Mouse (Mus musculus) ES-E14 (cell line): ENCODE results near the gene Fut11. TPM values are rescaled to one million over a fixed set of nuclear protein-coding genes. Genes with fewer than 3 reads are reported as not detected.
A peak's percentile ranks its signal among the peaks of the same experiment; 100 is the strongest.

Experiments used
- DNase-seq: peaks from one replicate; pipeline ENCODE4 v3.0.0-alpha.2; 2013; ENCODE audit warnings: low read depth, low spot score
- H3K27ac ChIP-seq: 2 replicates; pipeline ENCODE4 v1.5.1; 2012; ENCODE audit warnings: low read depth, mild to moderate bottlenecking, low read length, moderate library complexity, mixed read lengths; ENCODE audit not compliant: poor library complexity, insufficient read depth, severe bottlenecking
- H3K36me3 ChIP-seq: 2 replicates; pipeline ENCODE4 v1.6.1; 2012; ENCODE audit warnings: mild to moderate bottlenecking, low read length, moderate library complexity, mixed read lengths; ENCODE audit not compliant: control insufficient read depth, poor library complexity, insufficient read depth, severe bottlenecking
- H3K4me1 ChIP-seq, 2 experiments: fragments of 150-350 bp in 1 of 2; sonication (generic) in 1 of 2; 2 replicates each; pipeline ENCODE4 v1.6.1; 2012; ENCODE audit warnings: low read length in 2 of 2, mild to moderate bottlenecking in 1 of 2, mixed read lengths in 1 of 2; ENCODE audit not compliant: control insufficient read depth in 2 of 2, insufficient read depth in 2 of 2, poor library complexity in 1 of 2
- H3K4me3 ChIP-seq, 2 experiments: fragments of 150-350 bp in 1 of 2; sonication (generic) in 1 of 2; 2 replicates each; pipeline ENCODE4 v1.5.1; 2012; ENCODE audit warnings: low read length in 2 of 2, low read depth in 1 of 2, mild to moderate bottlenecking in 1 of 2, mixed read lengths in 1 of 2; ENCODE audit not compliant: insufficient read depth in 1 of 2, poor library complexity in 1 of 2, severe bottlenecking in 1 of 2
- H3K9ac ChIP-seq: 2 replicates; pipeline ENCODE4 v1.6.1; 2012; ENCODE audit warnings: low read depth, mild to moderate bottlenecking, low read length, mixed read lengths; ENCODE audit not compliant: poor library complexity, insufficient read depth, severe bottlenecking
- H3K9me3 ChIP-seq: fragments of 150-350 bp; sonication (generic); 2 replicates; pipeline ENCODE4 v1.6.1; 2012; ENCODE audit warnings: low read depth, mild to moderate bottlenecking, low read length; ENCODE audit not compliant: control insufficient read depth, insufficient read depth
- CHD2 ChIP-seq: IDR thresholded peaks from 2 replicates; pipeline ENCODE4 v1.6.1; 2014; ENCODE audit warnings: mild to moderate bottlenecking, low read depth, low read length, inconsistent platforms
- HCFC1 ChIP-seq: IDR thresholded peaks from 2 replicates; pipeline ENCODE4 v1.6.1; 2012; ENCODE audit warnings: low read length, inconsistent platforms, borderline replicate concordance; ENCODE audit not compliant: insufficient read depth
- MAFK ChIP-seq: IDR thresholded peaks from 2 replicates; pipeline ENCODE4 v1.6.1; 2014; ENCODE audit warnings: mild to moderate bottlenecking, low read depth, low read length, inconsistent platforms; ENCODE audit not compliant: insufficient read depth
- ZC3H11A ChIP-seq: IDR thresholded peaks from 2 replicates; pipeline ENCODE4 v1.6.1; 2012; ENCODE audit warnings: low read depth, mild to moderate bottlenecking, inconsistent platforms, low read length, borderline replicate concordance
- ZNF384 ChIP-seq: IDR thresholded peaks from 2 replicates; pipeline ENCODE4 v1.6.1; 2012; ENCODE audit warnings: low read depth, low read length, inconsistent platforms
- in situ Hi-C, 2 experiments: fragments of 600-800 bp; cut with MboI; formaldehyde crosslinking; loops; one replicate each; pipeline ENCODE4 v1.15.1; 2025; ENCODE audit warnings: low sequenced_read_pairs in 2 of 2, inconsistent platforms in 1 of 2; ENCODE audit not compliant: unreplicated experiment in 2 of 2
- total RNA-seq: library from RNA; depleted of rRNA; stranded (reverse); fragments of 300-350 nt; gene quantifications from 2 replicates; pipeline ENCODE4 v1.2.3, GENCODE M21; 2012

The Fut11 gene
- total RNA-seq, 1 experiment, result 5.0 TPM

GRCm38 (mm10) chr14:20724043-20724442 is 29.3 kb downstream of the Fut11 start:
- Histone ChIP-seq H3K4me1 (peaks cover 0 to 2% of the 10 kb centered on the region in 2 experiments; a peak in 1 of 4 replicates), H3K4me3 (no peak overlapping the region), H3K9me3 (no peaks in the 10 kb centered on the region), H3K27ac (no peak overlapping the region), H3K36me3 (peaks cover 23% of the 10 kb centered on the region; the same call in 1 of the 2 replicates), H3K9ac (no peak overlapping the region)
- in situ Hi-C loops, result no loop called here
- DNase-seq, result no peak
- TF ChIP-seq HCFC1 (no peak), ZNF384 (no peak), MAFK (peak; percentile 97)

GRCm38 (mm10) chr14:20725660-20726339 is 31.0 kb downstream of the Fut11 start:
- in situ Hi-C loops, result no loop called here
- H3K36me3 ChIP-seq, result peaks cover 18% of the 10 kb centered on the region; the same call in 1 of the 2 replicates
- H3K9ac ChIP-seq, result no peak overlapping the region
- H3K27ac ChIP-seq, result no peak overlapping the region
- peaks cover 0 to 8% of the 10 kb centered on the region in 2 experiments; a peak in 1 of 4 replicates for H3K4me1 ChIP-seq
- H3K9me3 ChIP-seq, result no peaks in the 10 kb centered on the region
- DNase-seq, result no peak
- H3K4me3 ChIP-seq, result no peak overlapping the region
- TF ChIP-seq MAFK (no peak), ZC3H11A (no peak), CHD2 (no peak), HCFC1 (no peak)

- Histone ChIP-seq H3K4me3 (0 out of 4 replicates have a peak overlapping the region, but pooled peaks have one; percentile 37 to 54), H3K4me1 (peaks cover 0 to 8% of the 10 kb centered on the region in 2 experiments; a peak in 1 of 4 replicates), H3K9ac (no peak overlapping the region), H3K9me3 (no peaks in the 10 kb centered on the region), H3K27ac (no peak overlapping the region), H3K36me3 (peaks cover 5% of the 10 kb centered on the region; the same call in 1 of the 2 replicates)
- TF ChIP-seq ZNF384 (no peak), CHD2 (no peak), ZC3H11A (no peak), MAFK (no peak)
- in situ Hi-C loops, result no loop called here
- DNase-seq, result no peak
These were observed 35.1 kb downstream of the Fut11 start for GRCm38 (mm10) chr14:20729871-20730270.

- no peak overlapping the region for H3K9ac ChIP-seq
- H3K9me3 ChIP-seq, result no peaks in the 10 kb centered on the region
- peaks cover 0 to 10% of the 10 kb centered on the region in 2 experiments; a peak in 1 of 4 replicates for H3K4me1 ChIP-seq
- H3K4me3 ChIP-seq, result no peak overlapping the region
- DNase-seq, result no peak
- H3K27ac ChIP-seq, result no peak overlapping the region
- TF ChIP-seq ZC3H11A, result no peak
- TF ChIP-seq ZNF384, result no peak
- TF ChIP-seq CHD2, result no peak
- no peak for TF ChIP-seq HCFC1
- TF ChIP-seq MAFK, result no peak
- H3K36me3 ChIP-seq, result peaks cover 9% of the 10 kb centered on the region; the same call in 1 of the 2 replicates
- in situ Hi-C loops, result no loop called here
These were observed 36.3 kb downstream of the Fut11 start for GRCm38 (mm10) chr14:20730853-20731602.
